Mouse (Mus musculus) heart, embryonic 10.5 days (tissue): ENCODE measurements at regions not wholly inside any gene's neighbourhood (a gene's known extent, or its start where the extent isn't known, plus 50 kb on each side); places are given as distances from the start of the nearest gene placed in this dataset.

Experiments
- DNase-seq: peaks from one replicate; pipeline ENCODE4 v3.0.0-alpha.2; 2017; ENCODE audit warnings: low spot score
- H3K27ac ChIP-seq: fragments of 300-500 bp; sonication (generic); 2 replicates; pipeline ENCODE4 v1.5.1; 2016; ENCODE audit warnings: mild to moderate bottlenecking
- H3K27me3 ChIP-seq: fragments of 300-500 bp; sonication (generic); 2 replicates; pipeline ENCODE4 v1.6.1; 2016; ENCODE audit warnings: mild to moderate bottlenecking; ENCODE audit not compliant: poor library complexity, insufficient read depth, severe bottlenecking
- H3K36me3 ChIP-seq: fragments of 300-500 bp; sonication (generic); 2 replicates; pipeline ENCODE4 v1.6.1; 2016; ENCODE audit warnings: mild to moderate bottlenecking, moderate library complexity
- H3K4me1 ChIP-seq: fragments of 300-500 bp; sonication (generic); 2 replicates; pipeline ENCODE4 v1.6.1; 2016; ENCODE audit warnings: mild to moderate bottlenecking
- H3K4me3 ChIP-seq: fragments of 300-500 bp; sonication (generic); 2 replicates; pipeline ENCODE4 v1.5.1; 2016; ENCODE audit warnings: mild to moderate bottlenecking, moderate library complexity
- H3K9me3 ChIP-seq: fragments of 300-500 bp; sonication (generic); 2 replicates; pipeline ENCODE4 v1.6.1; 2016; ENCODE audit warnings: mild to moderate bottlenecking, moderate library complexity
- WGBS: fragments of 180-500 bp; shearing (Covaris S2); methylation state at CpG from one replicate; pipeline ENCODE4 v1.1.7; 2016; 5-methylcytosine and 5-hydroxymethylcytosine counted together

GRCm38 (mm10) chr11:23203566-23203965, 52.3 kb upstream of the Xpo1 start:
- H3K27me3 ChIP-seq = no peaks in the 10 kb centered on the region
- no peaks in the 10 kb centered on the region for H3K36me3 ChIP-seq
- H3K9me3 ChIP-seq = no peaks in the 10 kb centered on the region
- no peak overlapping the region for H3K27ac ChIP-seq
- no peak overlapping the region for H3K4me3 ChIP-seq
- DNase-seq = peak; percentile 64
- WGBS = 80% methylated on average over 14 of the region's 14 CpGs
- no peaks in the 10 kb centered on the region for H3K4me1 ChIP-seq

- WGBS = 53% methylated on average over 12 of the region's 12 CpGs
These were observed 51.8 kb upstream of the Xpo1 start for GRCm38 (mm10) chr11:23204041-23204440.

More at GRCm38 (mm10) chr11:23204041-23204440, 51.8 kb upstream of the Xpo1 start:
- H3K4me3 ChIP-seq = no peak overlapping the region
- no peaks in the 10 kb centered on the region for H3K4me1 ChIP-seq
- DNase-seq = peak; percentile 70
- H3K27me3 ChIP-seq = no peaks in the 10 kb centered on the region
- no peaks in the 10 kb centered on the region for H3K36me3 ChIP-seq
- no peaks in the 10 kb centered on the region for H3K9me3 ChIP-seq
- H3K27ac ChIP-seq = no peak overlapping the region
